20 mouse cellular contexts compared by ENCODE assay signal in genomic region chr3:98406569-98407144, GRCm38 (mm10). TPM values are rescaled to one million over a fixed set of nuclear protein-coding genes. Genes with fewer than 3 reads are reported as not detected.
DNase-seq lines count a peak whose midpoint lies in the region; ATAC-seq and TF ChIP-seq lines count a peak whose summit lies in the region.
"Not testable (repeated sequence)": the region's sequence is repeated elsewhere in the genome, so short reads cannot be mapped to it uniquely, and the experiment has no call there.
"Had no signal": no experiment of that assay in that cellular context is flagged by ENCODE, and none has a peak within 500 bp of the region (broad histone marks: within the 10 kb centered on the region; RNA-seq: fewer than 3 reads in every experiment).

No protein-coding gene starts in this region.

- 36% methylated on average over 12 of the region's 12 CpGs for WGBS in heart, embryonic 13.5 days
- WGBS in hindbrain, embryonic 16.5 days: 69% methylated on average over 12 of the region's 12 CpGs
- 31% methylated on average over 12 of the region's 12 CpGs for WGBS in olfactory bulb, adult 2 months
- 6% methylated on average over 12 of the region's 12 CpGs for WGBS in thymus, adult 2 months

- peak; percentile 51 for ATAC-seq in frontal cortex, adult (ENCODE audit: low TSS enrichment)
- not testable (repeated sequence) for ATAC-seq in heart, embryonic 13.5 days (ENCODE audit: extremely low read depth, insufficient number of reproducible peaks, low FRiP score, low TSS enrichment); hindbrain, embryonic 16.5 days

- not testable (repeated sequence) for TF ChIP-seq RAD21 in CH12.LX (IDR thresholded peaks at IDR 0.05; ENCODE audit: low read depth, low read length)

- not testable (repeated sequence) for H3K79me2 ChIP-seq in CH12.LX (replicated peaks; ENCODE audit: control insufficient read depth, extremely low read depth, insufficient read depth, poor library complexity, severe bottlenecking)

- peaks cover 4 to 10% of the 10 kb centered on the region in 2 experiments; a peak in 3 of 4 replicates for H3K4me1 ChIP-seq in CH12.LX (ENCODE audit: control insufficient read depth in 1 of 2, insufficient read depth in 2 of 2)
- H3K4me1 ChIP-seq in heart, embryonic 13.5 days: peaks cover 35% of the 10 kb centered on the region
- H3K4me1 ChIP-seq in hindbrain, embryonic 16.5 days (ENCODE audit: control insufficient read depth, insufficient read depth, low read depth, low read length); thymus, adult 2 months (replicated peaks; ENCODE audit: control insufficient read depth, insufficient read depth, low read length): not testable (repeated sequence)
- H3K4me1 ChIP-seq in olfactory bulb, adult 2 months (ENCODE audit: control insufficient read depth, insufficient read depth, low read length): peaks cover 13% of the 10 kb centered on the region

- not testable (repeated sequence) for H3K27me3 ChIP-seq in CH12.LX (replicated peaks); heart, embryonic 13.5 days (replicated peaks); hindbrain, embryonic 16.5 days (replicated peaks; ENCODE audit: control insufficient read depth, insufficient read depth, low read length); thymus, adult 2 months (ENCODE audit: control insufficient read depth, insufficient read depth, low read length)

- TF ChIP-seq EP300 in CH12.LX (IDR thresholded peaks at IDR 0.05; ENCODE audit: low read length): peak; percentile 35; the same call in 1 of the 2 replicates

- DNase-seq in CH12.LX (ENCODE audit: extremely low read depth): peak; percentile 78
- DNase-seq in layer of hippocampus, adult 2 months (ENCODE audit: low spot score in 2 of 2): peak in 1 of 2 experiments; percentile 5
- DNase-seq in thymus, adult 2 months: peak; percentile 74

- TF ChIP-seq POLR2A in CH12.LX (IDR thresholded peaks at IDR 0.05; ENCODE audit: low read depth, low read length): peak; percentile 44
- not testable (repeated sequence) for TF ChIP-seq POLR2A in olfactory bulb, adult 2 months (IDR thresholded peaks at IDR 0.05; ENCODE audit: insufficient read depth, low read depth, low read length); thymus, adult 2 months (IDR thresholded peaks at IDR 0.05; ENCODE audit: control insufficient read depth, extremely low read depth, insufficient read depth, low read length, poor library complexity)

- H3K4me3 ChIP-seq in CH12.LX (replicated peaks in 1 of 3; ENCODE audit: low read depth in 2 of 3, low read length in 2 of 3, poor library complexity in 1 of 3): peak overlapping the region in 2 of 3 experiments; percentile 41 to 45
- H3K4me3 ChIP-seq in heart, embryonic 13.5 days: peak overlapping the region; percentile 17; the same call in 1 of the 2 replicates
- H3K4me3 ChIP-seq in hindbrain, embryonic 16.5 days (ENCODE audit: low read length); layer of hippocampus, adult 2 months: not testable (repeated sequence)
- H3K4me3 ChIP-seq in olfactory bulb, adult 2 months (ENCODE audit: insufficient read depth, low read depth, low read length): peak overlapping the region; percentile 23
- peak overlapping the region; percentile 6 for H3K4me3 ChIP-seq in thymus, adult 2 months (ENCODE audit: control insufficient read depth, insufficient read depth, low read length)

- H3K4me2 ChIP-seq in CH12.LX (ENCODE audit: insufficient read depth, low read depth, poor library complexity, severe bottlenecking): peak overlapping the region; percentile 42; the same call in 1 of the 2 replicates
- H3K4me2 ChIP-seq in heart, embryonic 13.5 days: peak overlapping the region; percentile 59
- H3K4me2 ChIP-seq in hindbrain, embryonic 16.5 days (ENCODE audit: low read length): not testable (repeated sequence)

- not testable (repeated sequence) for H3K9me3 ChIP-seq in CH12.LX (replicated peaks; ENCODE audit: low read length); heart, embryonic 13.5 days; hindbrain, embryonic 16.5 days (ENCODE audit: control insufficient read depth, low read length)

- not testable (repeated sequence) for H3K36me3 ChIP-seq in CH12.LX (replicated peaks in 1 of 2; ENCODE audit: control insufficient read depth in 1 of 2, insufficient read depth in 1 of 2, low read length in 1 of 2); heart, embryonic 13.5 days; hindbrain, embryonic 16.5 days (ENCODE audit: control insufficient read depth, insufficient read depth, low read length); thymus, adult 2 months (ENCODE audit: control insufficient read depth, insufficient read depth, low read length)

- in situ Hi-C loops in CH12.LX (cut with MboI; ENCODE audit: low pct_ligation_motif_present, low pct_unique_long_range_greater_than_20kb, low sequenced_read_pairs): not testable (repeated sequence)

- dilution Hi-C loops in CH12.LX (cut with MboI; ENCODE audit: extremely low pct_ligation_motif_present, extremely low pct_unique_long_range_greater_than_20kb, low sequenced_read_pairs): not testable (repeated sequence)

- H3K27ac ChIP-seq in CH12.LX (ENCODE audit: insufficient read depth, low read depth); olfactory bulb, adult 2 months (ENCODE audit: insufficient read depth, low read depth, low read length): not testable (repeated sequence)
- peak overlapping the region; percentile 88 for H3K27ac ChIP-seq in heart, embryonic 13.5 days (replicated peaks)
- H3K27ac ChIP-seq in hindbrain, embryonic 16.5 days (ENCODE audit: low read depth, low read length): 0 out of 2 replicates have a peak overlapping the region, but pooled peaks have one; percentile 12
- peak overlapping the region; percentile 28; the same call in 1 of the 2 replicates for H3K27ac ChIP-seq in layer of hippocampus, adult 2 months
- peak overlapping the region; percentile 90 for H3K27ac ChIP-seq in thymus, adult 2 months (ENCODE audit: control insufficient read depth, insufficient read depth, low read length)

- 0 out of 2 replicates have a peak overlapping the region, but pooled peaks have one; percentile 4 for H3K9ac ChIP-seq in CH12.LX (ENCODE audit: insufficient read depth, low read depth)
- H3K9ac ChIP-seq in heart, embryonic 13.5 days: peak overlapping the region; percentile 62
- H3K9ac ChIP-seq in hindbrain, embryonic 16.5 days (ENCODE audit: low read depth, low read length): not testable (repeated sequence)

- TF ChIP-seq CTCF in CH12.LX (conservative IDR thresholded peaks at IDR 0.05 in 1 of 2, IDR thresholded peaks at IDR 0.05 in 1 of 2; ENCODE audit: low read depth in 2 of 2, low read length in 2 of 2); layer of hippocampus, adult 2 months (conservative IDR thresholded peaks at IDR 0.05); olfactory bulb, adult 2 months (IDR thresholded peaks at IDR 0.05; ENCODE audit: insufficient read depth, low read depth, low read length); thymus, adult 2 months (IDR thresholded peaks at IDR 0.05; ENCODE audit: borderline replicate concordance, control insufficient read depth, extremely low read depth, insufficient read depth, low read length, poor library complexity): not testable (repeated sequence)

TF ChIP-seq in CH12.LX, 34 proteins besides CTCF, POLR2A, EP300 and RAD21:
- TF ChIP-seq ETS1 (conservative IDR thresholded peaks at IDR 0.05; ENCODE audit: low read depth, low read length) (peak; percentile 63), IRF4 (IDR thresholded peaks at IDR 0.05; ENCODE audit: low read depth, low read length) (peak; percentile 26; the same call in 1 of the 2 replicates), MEF2A (IDR thresholded peaks at IDR 0.05; ENCODE audit: borderline replicate concordance, low read depth, low read length) (peak; percentile 79), BHLHE40 (IDR thresholded peaks at IDR 0.05; ENCODE audit: low read depth, low read length) (peak; percentile 38; the same call in 1 of the 2 replicates), TBP (conservative IDR thresholded peaks at IDR 0.05; ENCODE audit: low read depth, low read length) (0 out of 2 replicates have a peak, but pooled peaks have one; percentile 29), ELF1 (IDR thresholded peaks at IDR 0.05; ENCODE audit: low read depth, low read length) (peak; percentile 46), TCF12 (IDR thresholded peaks at IDR 0.05; ENCODE audit: low read depth, low read length) (peak; percentile 46; the same call in 1 of the 2 replicates)

RNA-seq across cellular contexts. Expression of gene Zfp697, which starts 24.4 kb away (rescaled TPM):
- 0.04 TPM in 1 of 2 replicates, not detected in the other for total RNA-seq in CH12.LX (2012; rRNA removed)
- not detected in 2 replicates for total RNA-seq in CH12.LX (2014; rRNA removed)
- polyA plus RNA-seq in CH12.LX (2012; ENCODE audit: insufficient read length, low read depth): not detected in 2 replicates
- 7.3 and 8.3 TPM in 2 replicates for polyA plus RNA-seq in heart, embryonic 13.5 days (2015; fragmentation: Nextera tagmentation; extraction: Ambion mirVana)
- polyA plus RNA-seq in hindbrain, embryonic 16.5 days (2015; fragmentation: Nextera tagmentation; extraction: Ambion mirVana): 14.4 and 15.1 TPM in 2 replicates
- total RNA-seq in layer of hippocampus, adult 2 months (2021): 10 to 100 TPM; 28.5 to 29.1 TPM
- not detected in 2 replicates for polyA plus RNA-seq in olfactory bulb, adult 2 months (2012; ENCODE audit: insufficient read depth, insufficient read length, low replicate concordance, missing spikeins)
- 0.66 and 0.96 TPM in 2 replicates for polyA plus RNA-seq in thymus, adult 2 months (2012; rRNA removed)
- polyA plus RNA-seq: inflammation-experienced regulatory T-cells, adult 6 months had no signal

RNA-seq across cellular contexts. Expression of gene Gm4450, which starts 50.3 kb away (rescaled TPM):
- total RNA-seq in CH12.LX (2012; rRNA removed): not detected in 2 replicates
- total RNA-seq in CH12.LX (2014; rRNA removed): not detected in 2 replicates
- polyA plus RNA-seq in CH12.LX (2012; ENCODE audit: insufficient read length, low read depth): not detected in 2 replicates
- polyA plus RNA-seq in heart, embryonic 13.5 days (2015; fragmentation: Nextera tagmentation; extraction: Ambion mirVana): not detected in 2 replicates
- 0.19 TPM in 1 of 2 replicates, not detected in the other for polyA plus RNA-seq in hindbrain, embryonic 16.5 days (2015; fragmentation: Nextera tagmentation; extraction: Ambion mirVana)
- not detected for total RNA-seq in layer of hippocampus, adult 2 months (2021)
- polyA plus RNA-seq in olfactory bulb, adult 2 months (2012; ENCODE audit: insufficient read depth, insufficient read length, low replicate concordance, missing spikeins): not detected in 2 replicates
- polyA plus RNA-seq in thymus, adult 2 months (2012; rRNA removed): not detected in 2 replicates
- total RNA-seq: adrenal gland, adult 18-20 months; gastrocnemius, postnatal 10 days; heart, adult 18-20 months; heart, postnatal 4 days; layer of hippocampus, postnatal 10 days had no signal
- polyA plus RNA-seq: embryonic facial prominence, embryonic 10.5 days; forebrain, embryonic 11.5 days; frontal cortex, adult 2 months; inflammation-experienced regulatory T-cells, adult 6 months; limb, embryonic 11.5 days; liver, embryonic 11.5 days; lung, adult 2 months; midbrain, embryonic 16.5 days had no signal
